Mouse (Mus musculus): ENCODE measurements around the gene Gm49321. TPM values are rescaled to one million over a fixed set of nuclear protein-coding genes. Genes with fewer than 3 reads are reported as not detected.

Gene Gm49321
- polyA plus RNA-seq, 1 experiment = not detected

GRCm38 (mm10) chr12:73997297-73998127 lies 60.1 kb downstream of the Gm49321 start, which contains the start of gene Syt16:
Syt16 (plus strand) TSS chr12:73997661.
- H3K79me2 ChIP-seq (ENCODE audit: control insufficient read depth, insufficient read depth) = no peaks in the 10 kb centered on the region
- TF ChIP-seq CEBPB (IDR thresholded peaks at IDR 0.05; ENCODE audit: low read depth) (no peak), USF1 (IDR thresholded peaks at IDR 0.05; ENCODE audit: low read depth) (no peak), MYOD1 (IDR thresholded peaks at IDR 0.05; ENCODE audit: control insufficient read depth, insufficient read length, low read depth) (no peak), MAX (IDR thresholded peaks at IDR 0.05) (no peak), FOSL1 (IDR thresholded peaks at IDR 0.05; ENCODE audit: insufficient read depth, low read length, poor library complexity, severe bottlenecking) (no peak), MYOG (IDR thresholded peaks at IDR 0.05; ENCODE audit: control insufficient read depth, extremely low read depth, insufficient read length) (no peak), CTCF (IDR thresholded peaks at IDR 0.05; ENCODE audit: control insufficient read depth, insufficient read depth, insufficient read length) (no peak)

GRCm38 (mm10) chr12:73998128-73998456 lies 60.6 kb downstream of the Gm49321 start:
- H3ac ChIP-seq (ENCODE audit: control insufficient read depth, insufficient read length, low read depth) = no peak overlapping the region
- H3K4me3 ChIP-seq (ENCODE audit: insufficient read depth, poor library complexity, severe bottlenecking) = no peak overlapping the region
- no peak for TF ChIP-seq MYOD1 (IDR thresholded peaks at IDR 0.05; ENCODE audit: control insufficient read depth, insufficient read length, low read depth)
- TF ChIP-seq MAX (IDR thresholded peaks at IDR 0.05) = no peak
- TF ChIP-seq CEBPB (IDR thresholded peaks at IDR 0.05; ENCODE audit: low read depth) = no peak
- TF ChIP-seq USF1 (IDR thresholded peaks at IDR 0.05; ENCODE audit: low read depth) = no peak
- TF ChIP-seq MYOG (IDR thresholded peaks at IDR 0.05; ENCODE audit: control insufficient read depth, extremely low read depth, insufficient read length) = no peak
- no peak for TF ChIP-seq CTCF (IDR thresholded peaks at IDR 0.05; ENCODE audit: control insufficient read depth, insufficient read depth, insufficient read length)
- TF ChIP-seq FOSL1 (IDR thresholded peaks at IDR 0.05; ENCODE audit: insufficient read depth, low read length, poor library complexity, severe bottlenecking) = no peak
- H3K79me3 ChIP-seq (ENCODE audit: low read depth) = no peaks in the 10 kb centered on the region
- H3K79me2 ChIP-seq (ENCODE audit: control insufficient read depth, insufficient read depth) = no peaks in the 10 kb centered on the region
- H3K36me3 ChIP-seq (ENCODE audit: control insufficient read depth, insufficient read depth) = no peaks in the 10 kb centered on the region
- H3K27me3 ChIP-seq (ENCODE audit: control insufficient read depth, insufficient read depth, insufficient read length) = peaks cover 34% of the 10 kb centered on the region

More at GRCm38 (mm10) chr12:73997297-73998127, 60.1 kb downstream of the Gm49321 start, which contains the start of gene Syt16:
- peaks cover 30% of the 10 kb centered on the region for H3K27me3 ChIP-seq (ENCODE audit: control insufficient read depth, insufficient read depth, insufficient read length)
- H3K79me3 ChIP-seq (ENCODE audit: low read depth) = no peaks in the 10 kb centered on the region
- H3ac ChIP-seq (ENCODE audit: control insufficient read depth, insufficient read length, low read depth) = no peak within 1 kb of the TSS
- no peak within 1 kb of the TSS for H3K4me3 ChIP-seq (ENCODE audit: insufficient read depth, poor library complexity, severe bottlenecking)
- no peaks in the 10 kb centered on the region for H3K36me3 ChIP-seq (ENCODE audit: control insufficient read depth, insufficient read depth)

- Histone ChIP-seq H3K4me3 (ENCODE audit: insufficient read depth, poor library complexity, severe bottlenecking) (no peak overlapping the region), H3ac (ENCODE audit: control insufficient read depth, insufficient read length, low read depth) (no peak overlapping the region), H3K79me3 (ENCODE audit: low read depth) (no peaks in the 10 kb centered on the region), H3K36me3 (ENCODE audit: control insufficient read depth, insufficient read depth) (no peaks in the 10 kb centered on the region), H3K79me2 (ENCODE audit: control insufficient read depth, insufficient read depth) (no peaks in the 10 kb centered on the region), H3K27me3 (ENCODE audit: control insufficient read depth, insufficient read depth, insufficient read length) (peaks cover 37% of the 10 kb centered on the region)
- TF ChIP-seq CEBPB (IDR thresholded peaks at IDR 0.05; ENCODE audit: low read depth) = no peak
- no peak for TF ChIP-seq MYOD1 (IDR thresholded peaks at IDR 0.05; ENCODE audit: control insufficient read depth, insufficient read length, low read depth)
- no peak for TF ChIP-seq USF1 (IDR thresholded peaks at IDR 0.05; ENCODE audit: low read depth)
- no peak for TF ChIP-seq MYOG (IDR thresholded peaks at IDR 0.05; ENCODE audit: control insufficient read depth, extremely low read depth, insufficient read length)
- TF ChIP-seq MAX (IDR thresholded peaks at IDR 0.05) = no peak
- TF ChIP-seq CTCF (IDR thresholded peaks at IDR 0.05; ENCODE audit: control insufficient read depth, insufficient read depth, insufficient read length) = no peak
- no peak for TF ChIP-seq FOSL1 (IDR thresholded peaks at IDR 0.05; ENCODE audit: insufficient read depth, low read length, poor library complexity, severe bottlenecking)
Measured at GRCm38 (mm10) chr12:74002449-74002848, 65.0 kb downstream of the Gm49321 start.

GRCm38 (mm10) chr12:74009448-74009911 lies 72.0 kb downstream of the Gm49321 start:
- Histone ChIP-seq H3K4me3 (ENCODE audit: insufficient read depth, poor library complexity, severe bottlenecking) (no peak overlapping the region), H3K79me2 (ENCODE audit: control insufficient read depth, insufficient read depth) (no peaks in the 10 kb centered on the region), H3ac (ENCODE audit: control insufficient read depth, insufficient read length, low read depth) (no peak overlapping the region), H3K27me3 (ENCODE audit: control insufficient read depth, insufficient read depth, insufficient read length) (peaks cover 13% of the 10 kb centered on the region), H3K79me3 (ENCODE audit: low read depth) (no peaks in the 10 kb centered on the region), H3K36me3 (ENCODE audit: control insufficient read depth, insufficient read depth) (no peaks in the 10 kb centered on the region)
- TF ChIP-seq FOSL1 (IDR thresholded peaks at IDR 0.05; ENCODE audit: insufficient read depth, low read length, poor library complexity, severe bottlenecking) (no peak), CTCF (IDR thresholded peaks at IDR 0.05; ENCODE audit: control insufficient read depth, insufficient read depth, insufficient read length) (peak; percentile 83), CEBPB (IDR thresholded peaks at IDR 0.05; ENCODE audit: low read depth) (no peak), MYOG (IDR thresholded peaks at IDR 0.05; ENCODE audit: control insufficient read depth, extremely low read depth, insufficient read length) (no peak), USF1 (IDR thresholded peaks at IDR 0.05; ENCODE audit: low read depth) (no peak)

- Histone ChIP-seq H3K4me3 (ENCODE audit: insufficient read depth, poor library complexity, severe bottlenecking) (no peak overlapping the region), H3K79me3 (ENCODE audit: low read depth) (no peaks in the 10 kb centered on the region), H3K79me2 (ENCODE audit: control insufficient read depth, insufficient read depth) (no peaks in the 10 kb centered on the region), H3K36me3 (ENCODE audit: control insufficient read depth, insufficient read depth) (no peaks in the 10 kb centered on the region), H3ac (ENCODE audit: control insufficient read depth, insufficient read length, low read depth) (no peak overlapping the region), H3K27me3 (ENCODE audit: control insufficient read depth, insufficient read depth, insufficient read length) (no peaks in the 10 kb centered on the region)
- TF ChIP-seq CTCF (IDR thresholded peaks at IDR 0.05; ENCODE audit: control insufficient read depth, insufficient read depth, insufficient read length) (peak; percentile 92), FOSL1 (IDR thresholded peaks at IDR 0.05; ENCODE audit: insufficient read depth, low read length, poor library complexity, severe bottlenecking) (no peak)
Measured at GRCm38 (mm10) chr12:74013739-74014138, 76.3 kb downstream of the Gm49321 start.
